Comparison of ENCODE assay signal across 18 mouse cellular contexts in genomic region chr13:11455113-11455512, GRCm38 (mm10).
"Had no signal": no experiment of that assay in that cellular context is flagged by ENCODE, and none has a peak within 500 bp of the region (broad histone marks: within the 10 kb centered on the region; RNA-seq: fewer than 3 reads in every experiment).

No protein-coding gene starts in this region.

- H3K36me3 ChIP-seq: lung, embryonic 15.5 days; midbrain, embryonic 13.5 days; midbrain, embryonic 15.5 days; neural tube, embryonic 12.5 days; stomach, embryonic 15.5 days had no signal

- H3K4me2 ChIP-seq: lung, embryonic 15.5 days; midbrain, embryonic 11.5 days; midbrain, embryonic 13.5 days; midbrain, embryonic 15.5 days; neural tube, embryonic 12.5 days; stomach, embryonic 15.5 days had no signal

- H3K9me3 ChIP-seq: lung, embryonic 15.5 days; midbrain, embryonic 13.5 days; midbrain, embryonic 15.5 days; neural tube, embryonic 12.5 days; stomach, embryonic 15.5 days had no signal

- H3K27ac ChIP-seq: lung, embryonic 15.5 days; macrophage; midbrain, embryonic 15.5 days; neural tube, embryonic 12.5 days; stomach, embryonic 15.5 days; stomach, postnatal 0 days had no signal

- H3K9ac ChIP-seq: liver, postnatal 0 days; lung, embryonic 15.5 days; midbrain, embryonic 13.5 days; midbrain, embryonic 15.5 days; neural tube, embryonic 12.5 days; stomach, embryonic 15.5 days had no signal

- DNase-seq: liver, postnatal 0 days; lung, adult 2 months; lung, postnatal 14 days; lung, postnatal 36 days; right cerebral cortex, postnatal 14 days; thymus, adult 2 months; thymus, postnatal 25 days; thymus, postnatal 4 days had no signal

- ATAC-seq: liver, postnatal 0 days; lung, postnatal 0 days; midbrain, embryonic 13.5 days; midbrain, embryonic 15.5 days had no signal

- H3K4me3 ChIP-seq: lung, embryonic 15.5 days; megakaryocyte, embryonic 14.5 days; midbrain, embryonic 13.5 days; midbrain, embryonic 15.5 days; neural tube, embryonic 12.5 days; stomach, embryonic 15.5 days had no signal

- H3K4me1 ChIP-seq: lung, embryonic 15.5 days; megakaryocyte, embryonic 14.5 days; midbrain, embryonic 13.5 days; midbrain, embryonic 15.5 days; neural tube, embryonic 12.5 days; stomach, embryonic 15.5 days had no signal

- H3K27me3 ChIP-seq: lung, embryonic 15.5 days; megakaryocyte, embryonic 14.5 days; midbrain, embryonic 13.5 days; midbrain, embryonic 15.5 days; neural tube, embryonic 12.5 days; stomach, embryonic 15.5 days had no signal
